Mouse (Mus musculus): ENCODE data around the gene Tln1. TPM values are rescaled to one million over a fixed set of nuclear protein-coding genes. Genes with fewer than 3 reads are reported as not detected.

The Tln1 gene
- total and polyA plus RNA-seq, 3 experiments: 22.3 to 59.3 (median 50.1) TPM

GRCm38 (mm10) chr4:43515764-43516708 is 46.5 kb downstream of the Tln1 start:
- Histone ChIP-seq H3K27ac (ENCODE audit: insufficient read depth, low read depth) (no peak overlapping the region), H3K27me3 (replicated peaks) (peaks cover 69% of the 10 kb centered on the region), H3K79me2 (replicated peaks; ENCODE audit: control insufficient read depth, extremely low read depth, insufficient read depth, poor library complexity, severe bottlenecking) (no peaks in the 10 kb centered on the region), H3K9me3 (replicated peaks; ENCODE audit: low read length) (no peaks in the 10 kb centered on the region), H3K4me3 (replicated peaks in 1 of 3; ENCODE audit: low read depth in 2 of 3, low read length in 2 of 3, poor library complexity in 1 of 3) (no peak overlapping the region), H3K9ac (ENCODE audit: insufficient read depth, low read depth) (no peak overlapping the region), H3K4me1 (ENCODE audit: control insufficient read depth in 1 of 2, insufficient read depth in 2 of 2) (peaks cover 0 to 9% of the 10 kb centered on the region in 2 experiments; a peak in 2 of 4 replicates), H3K36me3 (replicated peaks in 1 of 2; ENCODE audit: control insufficient read depth in 1 of 2, insufficient read depth in 1 of 2, low read length in 1 of 2) (no peaks in the 10 kb centered on the region), H3K4me2 (ENCODE audit: insufficient read depth, low read depth, poor library complexity, severe bottlenecking) (no peak overlapping the region)
- dilution Hi-C loops (cut with MboI; ENCODE audit: extremely low pct_ligation_motif_present, extremely low pct_unique_long_range_greater_than_20kb, low sequenced_read_pairs) (no loop called here), in situ Hi-C loops (cut with MboI; ENCODE audit: low pct_ligation_motif_present, low pct_unique_long_range_greater_than_20kb, low sequenced_read_pairs) (no loop called here)
- no peak for TF ChIP-seq POLR2AphosphoS2 (IDR thresholded peaks at IDR 0.05; ENCODE audit: low read depth, low read length)
- TF ChIP-seq CTCF (conservative IDR thresholded peaks at IDR 0.05 in 1 of 2, IDR thresholded peaks at IDR 0.05 in 1 of 2; ENCODE audit: low read depth in 2 of 2, low read length in 2 of 2): no peak
- no peak for TF ChIP-seq CHD2 (IDR thresholded peaks at IDR 0.05; ENCODE audit: low read length)
- no peak for TF ChIP-seq GABPA (IDR thresholded peaks at IDR 0.05; ENCODE audit: insufficient replicate concordance, low read depth, low read length)
- TF ChIP-seq JUND (conservative IDR thresholded peaks at IDR 0.05; ENCODE audit: low read depth, low read length): no peak
- no peak for TF ChIP-seq MAX (IDR thresholded peaks at IDR 0.05; ENCODE audit: low read length)
- TF ChIP-seq USF2 (conservative IDR thresholded peaks at IDR 0.05; ENCODE audit: low read depth, low read length): no peak
- TF ChIP-seq ELF1 (IDR thresholded peaks at IDR 0.05; ENCODE audit: low read depth, low read length): no peak
- no peak for TF ChIP-seq MXI1 (IDR thresholded peaks at IDR 0.05; ENCODE audit: low read depth, low read length)
- no peak for TF ChIP-seq ZKSCAN1 (IDR thresholded peaks at IDR 0.05; ENCODE audit: borderline replicate concordance, low read depth, low read length)
- TF ChIP-seq EP300 (IDR thresholded peaks at IDR 0.05; ENCODE audit: low read length): no peak
- no peak for TF ChIP-seq MEF2A (IDR thresholded peaks at IDR 0.05; ENCODE audit: borderline replicate concordance, low read depth, low read length)
- no peak for TF ChIP-seq SMC3 (IDR thresholded peaks at IDR 0.05; ENCODE audit: low read depth, low read length)
- TF ChIP-seq ZC3H11A (IDR thresholded peaks at IDR 0.05; ENCODE audit: low read depth, low read length): no peak
- TF ChIP-seq IRF4 (IDR thresholded peaks at IDR 0.05; ENCODE audit: low read depth, low read length): no peak
- TF ChIP-seq RCOR1 (conservative IDR thresholded peaks at IDR 0.05; ENCODE audit: low read depth, low read length): no peak
- DNase-seq (ENCODE audit: extremely low read depth): no peak

GRCm38 (mm10) chr4:43513791-43514190 is 48.7 kb downstream of the Tln1 start:
- Histone ChIP-seq H3K9me3 (replicated peaks; ENCODE audit: low read length) (no peaks in the 10 kb centered on the region), H3K4me1 (ENCODE audit: control insufficient read depth in 1 of 2, insufficient read depth in 2 of 2) (no peaks in the 10 kb centered on the region), H3K4me3 (replicated peaks in 1 of 3; ENCODE audit: low read depth in 2 of 3, low read length in 2 of 3, poor library complexity in 1 of 3) (no peak overlapping the region), H3K9ac (ENCODE audit: insufficient read depth, low read depth) (no peak overlapping the region), H3K79me2 (replicated peaks; ENCODE audit: control insufficient read depth, extremely low read depth, insufficient read depth, poor library complexity, severe bottlenecking) (no peaks in the 10 kb centered on the region), H3K27me3 (replicated peaks) (peaks cover 81% of the 10 kb centered on the region), H3K36me3 (replicated peaks in 1 of 2; ENCODE audit: control insufficient read depth in 1 of 2, insufficient read depth in 1 of 2, low read length in 1 of 2) (no peaks in the 10 kb centered on the region), H3K4me2 (ENCODE audit: insufficient read depth, low read depth, poor library complexity, severe bottlenecking) (no peak overlapping the region), H3K27ac (ENCODE audit: insufficient read depth, low read depth) (no peak overlapping the region)
- no peak for TF ChIP-seq TBP (conservative IDR thresholded peaks at IDR 0.05; ENCODE audit: low read depth, low read length)
- no peak for TF ChIP-seq ZMIZ1 (IDR thresholded peaks at IDR 0.05; ENCODE audit: low read depth, low read length)
- no peak for TF ChIP-seq TCF12 (IDR thresholded peaks at IDR 0.05; ENCODE audit: low read depth, low read length)
- TF ChIP-seq KAT2A (IDR thresholded peaks at IDR 0.05; ENCODE audit: insufficient replicate concordance, low read length): no peak
- TF ChIP-seq E2F4 (IDR thresholded peaks at IDR 0.05; ENCODE audit: insufficient replicate concordance, low read depth, low read length): no peak
- no peak for TF ChIP-seq ZC3H11A (IDR thresholded peaks at IDR 0.05; ENCODE audit: low read depth, low read length)
- no peak for TF ChIP-seq MAZ (IDR thresholded peaks at IDR 0.05; ENCODE audit: low read depth, low read length)
- no peak for TF ChIP-seq HCFC1 (IDR thresholded peaks at IDR 0.05; ENCODE audit: low read depth, low read length)
- TF ChIP-seq JUN (IDR thresholded peaks at IDR 0.05; ENCODE audit: insufficient read depth, low read depth, low read length): no peak
- no peak for TF ChIP-seq IRF4 (IDR thresholded peaks at IDR 0.05; ENCODE audit: low read depth, low read length)
- TF ChIP-seq CTCF (conservative IDR thresholded peaks at IDR 0.05 in 1 of 2, IDR thresholded peaks at IDR 0.05 in 1 of 2; ENCODE audit: low read depth in 2 of 2, low read length in 2 of 2): no peak
- no peak for TF ChIP-seq MXI1 (IDR thresholded peaks at IDR 0.05; ENCODE audit: low read depth, low read length)
- no peak for TF ChIP-seq USF2 (conservative IDR thresholded peaks at IDR 0.05; ENCODE audit: low read depth, low read length)
- TF ChIP-seq EP300 (IDR thresholded peaks at IDR 0.05; ENCODE audit: low read length): no peak
- no peak for TF ChIP-seq RCOR1 (conservative IDR thresholded peaks at IDR 0.05; ENCODE audit: low read depth, low read length)
- TF ChIP-seq CHD2 (IDR thresholded peaks at IDR 0.05; ENCODE audit: low read length): no peak
- in situ Hi-C loops (cut with MboI; ENCODE audit: low pct_ligation_motif_present, low pct_unique_long_range_greater_than_20kb, low sequenced_read_pairs): no loop called here
- dilution Hi-C loops (cut with MboI; ENCODE audit: extremely low pct_ligation_motif_present, extremely low pct_unique_long_range_greater_than_20kb, low sequenced_read_pairs): no loop called here
- no peak for DNase-seq (ENCODE audit: extremely low read depth)
